Mouse (Mus musculus) testis, postnatal 10 days (tissue): Measurements from ENCODE around the gene Zfp219.

Experiments
- DNase-seq: peaks from one replicate; pipeline ENCODE4 v3.0.0; 2021; ENCODE audit warnings: low spot score

The Zfp219 gene

DNA sequence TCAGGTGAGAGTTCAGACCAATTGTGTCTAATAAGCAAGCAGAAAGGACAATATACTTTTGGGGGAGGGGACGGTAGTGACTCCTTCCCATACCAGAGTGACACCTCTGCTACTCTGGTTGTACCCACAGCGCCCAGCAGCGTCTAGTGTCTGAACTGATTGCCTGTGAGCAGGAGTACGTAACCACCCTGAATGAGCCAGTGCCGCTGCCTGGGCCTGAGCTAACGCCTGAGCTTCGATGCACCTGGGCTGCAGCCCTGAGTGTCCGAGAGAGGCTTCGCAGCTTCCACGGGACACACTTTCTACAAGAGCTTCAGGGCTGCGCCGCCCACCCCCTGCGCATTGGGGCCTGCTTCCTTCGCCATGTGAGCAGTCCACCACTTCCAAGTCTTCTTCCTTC lies 23.1 kb downstream of the Zfp219 start:
- DNase-seq, result no peak

DNA sequence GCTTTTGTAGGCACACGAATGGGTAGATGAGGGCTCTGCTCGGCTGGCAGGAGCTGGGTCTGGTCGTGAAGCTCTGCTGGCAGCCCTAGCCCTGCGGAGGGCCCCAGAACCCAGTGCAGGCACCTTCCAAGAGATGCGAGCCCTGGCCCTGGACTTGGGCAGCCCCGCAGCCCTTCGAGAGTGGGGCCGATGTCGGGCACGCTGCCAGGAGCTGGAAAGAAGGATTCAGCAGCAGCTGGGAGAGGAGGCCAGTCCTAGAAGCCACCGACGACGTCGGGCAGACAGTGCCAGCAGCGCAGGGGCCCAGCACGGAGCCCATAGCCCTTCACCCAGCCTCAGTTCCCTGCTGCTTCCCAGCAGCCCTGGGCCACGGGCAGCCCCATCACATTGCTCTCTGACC lies 23.7 kb downstream of the Zfp219 start:
- peak; percentile 70 for DNase-seq

GRCm38 (mm10) chr14:51996231-51996841 lies 24.2 kb downstream of the Zfp219 start:
- DNase-seq, result no peak

- DNase-seq, result no peak
Observed at GRCm38 (mm10) chr14:51995219-51995871, 25.2 kb downstream of the Zfp219 start.

- no peak for DNase-seq
Observed at GRCm38 (mm10) chr14:51994453-51994852, 26.1 kb downstream of the Zfp219 start.

DNA sequence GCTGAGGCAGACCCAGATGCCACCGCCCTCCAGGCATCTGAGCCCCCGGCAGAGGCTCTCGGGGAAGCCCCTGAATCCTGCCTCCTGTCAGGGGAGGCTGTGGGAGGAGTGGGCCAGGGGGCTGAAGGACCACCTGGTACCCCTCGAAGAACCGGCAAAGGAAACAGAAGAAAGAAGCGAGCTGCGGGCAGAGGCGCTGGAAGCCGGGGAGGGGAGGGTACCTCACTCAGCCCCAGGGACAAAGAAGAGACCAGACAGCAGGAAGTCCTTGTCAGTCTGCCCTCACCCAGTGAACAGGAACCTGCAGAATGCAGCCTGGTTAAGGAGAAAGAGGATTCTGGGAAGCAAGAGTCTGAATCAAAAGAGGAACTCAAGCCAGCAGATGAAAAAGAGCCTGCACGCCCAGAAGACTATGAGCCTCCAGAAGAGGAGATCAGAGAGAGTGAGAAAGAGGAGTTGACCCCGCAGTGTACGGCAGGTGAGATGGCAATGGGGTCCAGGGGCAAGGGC lies 31.0 kb downstream of the Zfp219 start:
- no peak for DNase-seq

DNA sequence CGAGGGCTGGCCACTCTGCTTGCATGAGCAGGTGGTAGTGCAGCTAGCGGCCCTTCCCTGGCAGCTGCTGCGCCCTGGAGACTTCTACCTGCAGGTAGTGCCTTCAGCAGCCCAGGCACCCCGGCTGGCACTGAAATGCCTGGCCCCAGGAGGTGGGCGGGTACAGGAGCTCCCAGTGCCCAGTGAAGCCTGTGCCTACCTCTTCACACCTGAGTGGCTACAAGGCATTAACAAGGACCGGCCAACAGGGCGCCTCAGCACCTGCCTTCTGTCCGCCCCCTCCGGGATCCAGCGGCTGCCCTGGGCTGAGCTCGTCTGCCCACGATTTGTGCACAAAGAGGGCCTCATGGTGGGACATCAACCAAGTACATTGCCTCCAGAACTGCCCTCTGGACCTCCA lies 31.8 kb downstream of the Zfp219 start:
- DNase-seq, result peak; percentile 40

GRCm38 (mm10) chr14:51987177-51987576 lies 33.4 kb downstream of the Zfp219 start:
- peak; percentile 35 for DNase-seq

DNA sequence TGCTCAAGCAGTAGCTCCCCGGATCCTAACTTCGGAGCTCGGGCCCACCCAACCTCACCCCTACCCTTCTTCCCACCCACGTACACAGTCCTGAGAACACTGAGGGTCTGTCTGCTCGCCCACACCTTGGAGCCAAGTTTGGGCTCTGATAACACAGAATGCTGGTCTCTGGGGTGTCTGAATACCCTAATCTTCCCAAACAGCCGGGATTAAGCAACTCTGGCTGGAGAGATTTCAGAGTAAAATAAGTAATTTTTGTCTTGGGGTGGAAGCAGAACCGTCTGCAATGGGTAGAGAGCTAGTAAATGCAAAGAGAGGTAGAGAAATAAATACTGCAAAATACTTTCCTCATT lies 34.4 kb downstream of the Zfp219 start:
- DNase-seq, result no peak

GRCm38 (mm10) chr14:51985301-51986152 lies 35.0 kb downstream of the Zfp219 start:
- DNase-seq, result peak; percentile 77

GRCm38 (mm10) chr14:51984247-51985231 lies 36.0 kb downstream of the Zfp219 start, which contains the start of gene Arhgef40:
Arhgef40 (plus strand) TSS chr14:51984719.
- peak; percentile 92 for DNase-seq

GRCm38 (mm10) chr14:51983855-51984246 lies 36.7 kb downstream of the Zfp219 start:
- DNase-seq, result no peak

- DNase-seq, result peak; percentile 21
Observed at GRCm38 (mm10) chr14:51983251-51983650, 37.3 kb downstream of the Zfp219 start.

DNA sequence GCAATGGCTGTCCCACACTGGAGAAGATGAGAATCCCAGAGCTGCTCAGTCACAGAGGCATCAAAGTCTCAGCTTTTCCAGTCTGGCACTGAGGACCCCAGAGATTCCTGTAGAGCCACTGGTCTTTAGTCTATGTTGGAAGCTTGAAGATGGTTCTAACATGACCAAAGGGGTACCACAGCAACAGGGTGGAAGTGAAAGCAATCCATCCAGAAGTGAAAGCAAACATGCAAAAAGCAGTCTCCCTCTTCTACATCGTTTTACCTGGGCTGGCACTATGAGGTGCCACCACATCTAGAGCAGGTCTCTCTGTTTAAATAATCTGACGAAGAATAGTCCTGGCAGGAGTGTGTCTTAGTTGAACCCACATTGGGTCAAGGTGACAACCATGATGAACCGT lies 41.3 kb downstream of the Zfp219 start:
- no peak for DNase-seq

DNA sequence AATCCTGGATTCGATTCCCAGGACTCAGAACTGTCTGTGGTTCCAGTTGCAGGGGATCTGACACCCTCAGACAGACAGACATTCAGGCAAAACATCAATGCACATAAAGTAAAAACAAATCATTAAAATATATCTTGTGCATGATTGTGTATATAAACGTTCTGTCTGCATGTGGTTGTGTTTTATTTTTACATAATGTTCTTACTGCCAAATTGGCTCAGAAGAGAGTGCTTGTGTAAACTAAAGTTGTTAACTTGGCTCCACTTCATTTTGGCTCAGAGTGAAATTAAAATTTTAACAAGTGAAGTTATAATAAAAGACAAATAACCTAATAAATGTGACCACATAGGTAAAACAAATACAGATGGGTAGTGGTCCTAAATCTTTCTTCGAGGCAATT lies 53.1 kb downstream of the Zfp219 start:
- DNase-seq, result no peak

DNA sequence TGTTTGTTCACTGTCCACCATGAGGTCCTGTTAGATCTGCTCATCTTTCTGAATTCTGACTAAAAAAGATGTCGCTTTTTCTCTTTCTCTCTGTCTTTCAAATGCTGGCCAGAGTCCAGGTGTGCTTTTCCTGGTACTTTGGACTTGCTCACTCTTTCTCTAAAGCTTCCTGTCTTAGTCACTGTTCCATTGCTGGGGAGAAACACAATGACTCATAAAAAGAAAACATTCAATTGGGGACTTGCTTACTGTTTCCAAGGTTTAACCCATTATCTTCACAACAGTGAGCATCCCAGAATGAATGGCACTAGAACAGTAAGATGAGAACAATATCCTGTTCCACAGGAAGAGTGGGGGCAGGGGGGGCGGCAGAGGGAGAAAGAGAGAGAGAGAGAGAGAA lies 60.2 kb downstream of the Zfp219 start:
- DNase-seq, result peak; percentile 30
